Mouse (Mus musculus) embryonic facial prominence, embryonic 15.5 days (tissue): Measurements from ENCODE around the gene Cep19. TPM values are rescaled to one million over a fixed set of nuclear protein-coding genes. Genes with fewer than 3 reads are reported as not detected.
A peak's percentile ranks its signal among the peaks of the same experiment; 100 is the strongest.

Experiments used
- ATAC-seq: fragments of 200-750 bp; cut with Nextera tagmentation; 2 replicates; pipeline ENCODE4 v1.8.0; 2017; ENCODE audit warnings: low read depth, moderate TSS enrichment; ENCODE audit not compliant: insufficient number of reproducible peaks, low FRiP score, low TSS enrichment
- H3K27ac ChIP-seq: fragments of 300-500 bp; sonication (generic); replicated peaks from 2 replicates; pipeline ENCODE4 v1.5.1; 2015; ENCODE audit warnings: mild to moderate bottlenecking, inconsistent platforms
- H3K27me3 ChIP-seq: fragments of 300-500 bp; sonication (generic); 2 replicates; pipeline ENCODE4 v1.6.1; 2015; ENCODE audit warnings: inconsistent platforms
- H3K36me3 ChIP-seq: fragments of 300-500 bp; sonication (generic); 2 replicates; pipeline ENCODE4 v1.6.1; 2015; ENCODE audit warnings: mild to moderate bottlenecking, inconsistent platforms
- H3K4me1 ChIP-seq: fragments of 300-500 bp; sonication (generic); 2 replicates; pipeline ENCODE4 v1.6.1; 2015; ENCODE audit warnings: inconsistent platforms
- H3K4me2 ChIP-seq: fragments of 300-500 bp; sonication (generic); replicated peaks from 2 replicates; pipeline ENCODE4 v1.6.1; 2015; ENCODE audit warnings: mild to moderate bottlenecking, inconsistent platforms
- H3K4me3 ChIP-seq: fragments of 300-500 bp; sonication (generic); replicated peaks from 2 replicates; pipeline ENCODE4 v1.5.1; 2015; ENCODE audit warnings: mild to moderate bottlenecking, inconsistent platforms
- H3K9ac ChIP-seq: fragments of 300-500 bp; sonication (generic); 2 replicates; pipeline ENCODE4 v1.6.1; 2015; ENCODE audit warnings: inconsistent platforms
- H3K9me3 ChIP-seq: fragments of 300-500 bp; sonication (generic); replicated peaks from 2 replicates; pipeline ENCODE4 v1.6.1; 2016; ENCODE audit warnings: inconsistent platforms
- WGBS: fragments of 180-500 bp; shearing (Covaris S2); methylation state at CpG from one replicate; pipeline ENCODE4 v1.1.7; 2015; 5-methylcytosine and 5-hydroxymethylcytosine counted together
- polyA plus RNA-seq: library from polyadenylated mRNA; unstranded; fragments of >200 nt; fragmentation: Nextera tagmentation; extraction: Ambion mirVana; gene quantifications from 2 replicates; pipeline ENCODE4 v1.2.1, GENCODE M21; 2015

Gene Cep19
- polyA plus RNA-seq, 1 experiment from 2014 or later: 29.9 TPM

DNA sequence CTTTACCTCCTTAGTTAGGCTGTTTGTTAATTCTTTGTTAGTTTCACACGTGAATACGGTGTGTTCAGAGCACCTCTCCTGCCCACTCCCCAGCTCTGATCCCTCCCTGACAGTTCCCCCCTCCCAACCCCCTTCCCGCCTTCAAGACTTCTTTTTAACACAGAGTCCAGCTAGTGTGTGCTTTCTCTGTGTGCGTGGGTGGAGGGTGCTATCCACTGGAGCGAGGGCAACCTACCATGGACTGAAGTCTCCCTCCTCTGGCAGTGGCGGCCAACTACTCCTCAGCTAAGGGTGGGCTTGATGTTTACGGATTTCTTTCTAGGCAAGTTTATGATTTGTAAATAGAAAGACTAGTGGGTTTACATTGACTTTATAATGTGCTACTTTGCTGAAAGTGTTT lies 8.6 kb downstream of the Cep19 start:
- no peaks in the 10 kb centered on the region for H3K27me3 ChIP-seq
- H3K9me3 ChIP-seq: no peaks in the 10 kb centered on the region
- ATAC-seq: no peak
- H3K27ac ChIP-seq: no peak overlapping the region
- WGBS: 79% methylated on average over 7 of the region's 7 CpGs
- H3K4me2 ChIP-seq: no peak overlapping the region
- no peaks in the 10 kb centered on the region for H3K4me1 ChIP-seq
- H3K36me3 ChIP-seq: peaks cover 37% of the 10 kb centered on the region
- H3K4me3 ChIP-seq: no peak overlapping the region
- H3K9ac ChIP-seq: no peak overlapping the region

DNA sequence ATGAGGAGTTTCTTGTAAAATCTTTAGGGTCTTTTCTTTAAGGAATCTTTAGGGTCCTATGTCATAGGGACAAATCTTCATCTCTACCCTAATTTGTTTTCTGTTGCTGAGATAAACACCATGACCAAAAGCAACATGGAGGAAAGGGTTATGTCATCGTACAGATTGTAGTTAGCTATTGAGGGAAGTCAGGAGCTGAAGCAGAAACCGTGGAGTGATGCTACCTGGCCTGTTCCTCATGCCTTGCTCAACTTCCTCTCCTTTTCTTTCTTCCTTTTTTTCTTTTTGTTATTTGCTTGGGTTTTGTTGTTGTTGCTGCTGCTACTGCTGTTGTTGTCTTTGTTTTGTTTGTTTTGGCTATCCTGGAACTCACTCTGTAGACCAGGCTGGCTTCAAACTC lies 9.0 kb downstream of the Cep19 start:
- Histone ChIP-seq H3K36me3 (peaks cover 33% of the 10 kb centered on the region), H3K9ac (no peak overlapping the region), H3K4me2 (no peak overlapping the region), H3K27me3 (no peaks in the 10 kb centered on the region), H3K4me1 (no peaks in the 10 kb centered on the region), H3K9me3 (no peaks in the 10 kb centered on the region), H3K27ac (no peak overlapping the region), H3K4me3 (no peak overlapping the region)
- no peak for ATAC-seq
- WGBS: 92% methylated on average over 2 of the region's 2 CpGs

DNA sequence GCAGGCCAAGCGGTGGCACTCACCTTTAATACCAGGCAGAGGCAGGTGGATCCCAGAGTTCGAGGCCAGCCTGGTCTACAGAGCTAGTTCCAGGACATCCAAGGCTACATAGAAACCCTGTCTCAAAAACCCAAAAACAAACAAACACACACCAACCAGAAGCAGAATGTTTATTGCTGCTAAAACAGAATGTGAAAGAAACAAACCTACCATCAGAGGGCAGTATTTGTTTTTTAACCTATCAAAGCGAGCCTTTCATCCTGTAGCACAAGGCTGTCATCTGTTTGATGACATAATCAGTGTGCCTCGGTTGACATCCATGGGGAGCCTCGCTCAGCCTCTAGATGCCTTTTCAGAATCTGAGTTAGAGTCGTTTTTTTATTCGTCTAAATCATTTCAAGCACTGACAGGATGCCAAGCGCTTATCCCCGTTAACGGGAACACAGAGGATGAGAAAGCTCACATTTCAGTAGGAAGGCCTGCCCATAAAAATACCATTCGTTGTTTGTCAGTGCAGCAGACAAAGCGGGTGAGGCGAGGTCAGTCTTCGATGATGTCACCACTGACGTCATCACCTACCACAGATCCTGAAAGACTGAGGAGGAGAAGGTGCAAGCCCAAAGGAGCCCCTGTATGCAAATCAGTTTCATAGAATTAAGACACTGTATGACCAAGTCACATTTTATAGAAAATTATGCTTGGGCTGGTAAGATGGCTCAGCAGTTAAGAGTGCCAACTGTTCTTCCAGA lies 11.5 kb downstream of the Cep19 start:
- 69% methylated on average over 15 of the region's 15 CpGs for WGBS
- Histone ChIP-seq H3K4me1 (0 out of 2 replicates have a peak, but pooled peaks cover 3% of the 10 kb centered on the region), H3K9ac (no peak overlapping the region), H3K9me3 (no peaks in the 10 kb centered on the region), H3K27ac (no peak overlapping the region), H3K4me3 (no peak overlapping the region), H3K27me3 (no peaks in the 10 kb centered on the region), H3K36me3 (peaks cover 15% of the 10 kb centered on the region), H3K4me2 (no peak overlapping the region)
- ATAC-seq: no peak

DNA sequence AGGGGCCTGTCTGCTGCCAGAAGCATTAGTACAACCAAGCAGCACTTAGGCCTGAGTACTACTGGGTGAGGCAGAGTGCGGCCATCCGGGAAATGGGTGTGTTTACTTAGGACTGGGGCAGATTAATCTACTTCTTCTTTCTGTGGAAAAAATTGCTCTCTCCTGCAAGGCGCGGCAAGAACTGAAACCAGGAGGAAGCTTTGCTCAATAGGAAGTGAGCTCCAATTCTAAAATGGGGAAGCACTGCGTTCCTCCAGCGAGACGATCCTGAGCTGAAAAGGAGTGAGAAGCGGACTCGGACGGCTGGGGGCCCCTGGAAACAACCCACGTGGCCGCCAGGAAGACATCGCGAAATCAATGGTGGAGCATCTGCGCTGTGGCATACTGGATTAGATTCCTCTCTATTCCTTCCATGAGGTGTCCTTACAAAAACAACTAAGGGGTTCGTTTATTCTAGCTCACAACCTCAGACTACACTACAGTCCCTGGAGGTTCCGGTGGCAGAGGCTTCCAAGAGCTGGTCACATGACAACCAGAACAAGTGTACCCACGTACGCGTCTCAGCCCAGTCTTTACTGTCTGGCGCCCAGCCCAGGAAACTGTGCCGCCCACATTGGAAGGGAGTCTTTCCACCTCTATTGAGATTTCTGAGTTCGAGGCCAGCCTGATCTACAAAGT lies 14.1 kb downstream of the Cep19 start:
- Histone ChIP-seq H3K27ac (no peak overlapping the region), H3K4me3 (no peak overlapping the region), H3K4me2 (no peak overlapping the region), H3K9ac (no peak overlapping the region), H3K27me3 (no peaks in the 10 kb centered on the region), H3K4me1 (0 out of 2 replicates have a peak, but pooled peaks cover 3% of the 10 kb centered on the region), H3K36me3 (0 out of 2 replicates have a peak, but pooled peaks cover 4% of the 10 kb centered on the region), H3K9me3 (no peaks in the 10 kb centered on the region)
- ATAC-seq: no peak
- WGBS: 66% methylated on average over 23 of the region's 23 CpGs

DNA sequence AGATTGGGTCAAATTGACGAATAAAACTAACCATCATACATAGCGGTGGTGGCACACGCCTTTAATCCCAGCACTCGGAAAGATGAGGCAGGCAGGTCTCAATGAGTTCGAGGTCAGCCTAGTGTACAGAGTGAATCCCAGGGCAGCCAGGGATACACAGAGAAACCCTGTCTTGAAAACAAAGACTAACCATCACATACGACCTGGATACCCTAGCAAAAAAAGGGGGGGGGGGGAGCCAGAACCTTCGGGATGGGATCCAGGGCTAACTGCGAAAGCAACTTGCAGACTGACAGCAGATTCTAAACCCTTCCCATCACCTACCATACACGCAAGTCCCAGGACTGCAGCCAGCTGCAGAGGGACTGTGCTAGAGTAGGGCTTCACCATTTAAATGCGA lies 14.8 kb downstream of the Cep19 start:
- Histone ChIP-seq H3K4me3 (no peak overlapping the region), H3K4me1 (0 out of 2 replicates have a peak, but pooled peaks cover 3% of the 10 kb centered on the region), H3K9ac (no peak overlapping the region), H3K4me2 (no peak overlapping the region), H3K36me3 (0 out of 2 replicates have a peak, but pooled peaks cover 4% of the 10 kb centered on the region), H3K27ac (0 out of 2 replicates have a peak overlapping the region, but pooled peaks have one; percentile 45), H3K9me3 (no peaks in the 10 kb centered on the region), H3K27me3 (no peaks in the 10 kb centered on the region)
- 83% methylated on average over 10 of the region's 10 CpGs for WGBS
- no peak for ATAC-seq

DNA sequence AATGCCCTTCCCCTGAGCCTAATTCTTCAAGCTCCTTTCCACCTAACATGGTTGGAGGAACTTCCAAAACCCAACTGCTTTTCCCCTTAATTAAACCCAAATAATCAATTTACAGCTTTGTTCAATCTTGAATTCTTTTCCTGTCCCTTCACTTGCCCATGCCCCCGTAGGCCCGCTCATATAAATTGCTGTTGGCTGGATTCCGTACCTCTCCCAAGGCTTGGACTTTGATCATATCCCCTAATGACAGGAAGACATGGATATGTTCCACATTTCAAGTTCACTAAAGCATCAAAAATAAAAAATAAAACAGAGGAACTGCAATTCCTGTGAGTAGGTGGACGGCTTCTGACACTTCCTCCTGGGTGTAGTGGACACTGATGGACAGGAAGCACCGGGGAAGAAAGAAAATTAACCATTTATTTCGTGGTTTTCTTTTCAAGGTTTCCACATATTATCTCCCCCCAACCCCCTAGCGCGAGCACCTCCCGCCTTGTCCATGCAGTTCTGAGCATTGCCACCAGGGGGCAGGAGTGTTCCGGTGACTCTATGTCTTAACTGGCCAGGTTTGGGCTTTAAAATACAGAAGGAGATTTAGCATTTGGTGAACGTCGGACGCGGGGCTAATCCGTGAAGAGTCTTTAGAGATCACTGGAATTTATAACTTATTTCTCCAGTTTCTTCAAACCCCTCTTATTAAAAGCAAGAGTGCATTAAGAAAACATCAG lies 15.5 kb downstream of the Cep19 start:
- Histone ChIP-seq H3K9ac (no peak overlapping the region), H3K9me3 (no peaks in the 10 kb centered on the region), H3K4me2 (0 out of 2 replicates have a peak overlapping the region, but pooled peaks have one; percentile 17), H3K27ac (peak overlapping the region; percentile 45; the same call in 1 of the 2 replicates), H3K4me3 (no peak overlapping the region), H3K4me1 (0 out of 2 replicates have a peak, but pooled peaks cover 3% of the 10 kb centered on the region), H3K27me3 (no peaks in the 10 kb centered on the region), H3K36me3 (0 out of 2 replicates have a peak, but pooled peaks cover 4% of the 10 kb centered on the region)
- WGBS: 11% methylated on average over 15 of the region's 15 CpGs
- ATAC-seq: no peak

DNA sequence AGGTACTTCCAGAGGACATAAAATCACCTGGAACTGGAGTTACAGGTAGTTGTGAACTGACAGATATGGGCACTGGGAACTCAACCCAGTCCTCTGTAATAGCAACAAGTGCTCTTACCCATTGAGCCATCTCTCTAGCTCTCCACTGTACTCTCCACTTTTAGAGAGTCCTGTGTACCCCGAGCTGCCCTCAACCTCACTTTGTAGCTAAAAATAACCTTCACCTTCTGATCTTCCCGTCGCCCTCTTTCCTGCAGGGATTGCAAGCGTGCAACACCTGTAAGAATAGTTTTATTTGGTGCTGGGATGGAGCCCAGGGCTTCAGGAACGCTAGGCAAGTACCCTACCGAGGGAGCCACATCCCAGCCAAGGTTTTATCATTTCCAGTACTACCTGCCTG lies 16.2 kb downstream of the Cep19 start:
- Histone ChIP-seq H3K9ac (no peak overlapping the region), H3K27me3 (no peaks in the 10 kb centered on the region), H3K4me1 (0 out of 2 replicates have a peak, but pooled peaks cover 3% of the 10 kb centered on the region), H3K4me2 (no peak overlapping the region), H3K9me3 (no peaks in the 10 kb centered on the region), H3K27ac (no peak overlapping the region), H3K4me3 (no peak overlapping the region), H3K36me3 (no peaks in the 10 kb centered on the region)
- no peak for ATAC-seq
- 50% methylated on average over 6 of the region's 6 CpGs for WGBS

DNA sequence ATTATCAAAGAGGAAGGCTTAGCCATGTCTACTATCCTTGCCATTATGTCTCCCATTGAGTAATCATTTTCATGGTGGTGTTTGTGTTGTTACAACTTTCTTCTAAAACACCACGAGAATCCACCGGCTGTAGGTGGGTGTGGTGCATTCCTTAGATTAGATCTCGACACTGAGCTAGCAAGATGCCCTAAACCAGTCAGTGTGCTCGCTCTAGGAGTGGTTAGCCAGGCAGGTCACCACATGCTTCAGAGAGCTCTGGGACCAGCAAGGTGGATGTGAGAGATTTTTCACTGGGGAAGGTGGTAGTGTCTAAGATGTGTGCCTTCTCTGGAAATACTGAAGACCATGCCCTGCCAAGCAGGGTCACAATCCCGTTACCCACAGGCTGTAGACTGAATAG lies 16.6 kb downstream of the Cep19 start:
- ATAC-seq: no peak; the same call in 1 of the 2 replicates
- 0 out of 2 replicates have a peak, but pooled peaks cover 3% of the 10 kb centered on the region for H3K4me1 ChIP-seq
- 43% methylated on average over 5 of the region's 5 CpGs for WGBS
- H3K9me3 ChIP-seq: no peaks in the 10 kb centered on the region
- H3K27me3 ChIP-seq: no peaks in the 10 kb centered on the region
- no peak overlapping the region for H3K4me3 ChIP-seq
- H3K27ac ChIP-seq: no peak overlapping the region
- no peak overlapping the region for H3K4me2 ChIP-seq
- H3K36me3 ChIP-seq: no peaks in the 10 kb centered on the region
- no peak overlapping the region for H3K9ac ChIP-seq

DNA sequence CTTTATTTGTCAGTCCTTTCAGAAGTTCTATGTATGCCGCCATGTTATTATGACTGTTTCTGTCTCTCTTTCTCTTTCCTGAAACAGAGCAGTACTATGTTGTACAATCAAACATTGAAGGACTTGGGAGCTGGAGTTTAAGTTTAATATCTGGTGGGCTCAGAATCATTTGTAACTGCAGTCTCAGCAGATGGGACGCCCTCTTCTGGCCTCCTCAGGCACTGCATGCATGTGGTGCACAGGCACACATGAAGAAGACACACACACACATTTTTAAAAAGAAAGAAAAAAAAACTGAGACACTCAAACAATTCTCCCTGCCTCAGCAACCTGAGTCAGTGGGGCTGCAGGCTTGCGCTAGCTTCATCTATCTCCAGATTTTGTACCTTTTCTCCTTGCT lies 20.9 kb downstream of the Cep19 start:
- Histone ChIP-seq H3K27ac (no peak overlapping the region), H3K4me1 (0 out of 2 replicates have a peak, but pooled peaks cover 3% of the 10 kb centered on the region), H3K27me3 (no peaks in the 10 kb centered on the region), H3K9me3 (no peaks in the 10 kb centered on the region), H3K9ac (no peak overlapping the region), H3K4me2 (no peak overlapping the region), H3K36me3 (no peaks in the 10 kb centered on the region), H3K4me3 (no peak overlapping the region)
- no peak for ATAC-seq
- WGBS: 73% methylated on average over 3 of the region's 3 CpGs

DNA sequence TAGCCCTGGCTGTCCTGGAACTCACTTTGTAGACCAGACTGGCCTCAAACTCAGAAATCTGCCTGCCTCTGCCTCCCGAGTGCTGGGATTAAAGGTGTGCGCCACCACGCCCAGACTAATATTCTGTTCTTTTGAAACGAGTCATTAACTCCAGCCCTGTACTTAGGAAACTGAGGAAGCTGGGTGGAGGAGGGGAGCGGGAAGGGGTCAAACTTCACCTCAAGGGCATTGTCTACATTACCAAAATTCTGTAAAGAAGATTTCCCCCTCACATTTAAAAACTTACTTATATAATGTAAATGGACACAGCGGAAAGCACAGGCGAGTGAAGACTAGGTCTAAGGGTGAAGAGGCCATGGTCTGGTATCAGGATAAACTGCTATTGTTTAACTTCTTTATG lies 24.4 kb downstream of the Cep19 start:
- no peaks in the 10 kb centered on the region for H3K27me3 ChIP-seq
- no peak for ATAC-seq

More for the DNA sequence above, 24.4 kb downstream of the Cep19 start:
- Histone ChIP-seq H3K36me3 (no peaks in the 10 kb centered on the region), H3K9me3 (no peaks in the 10 kb centered on the region), H3K4me1 (no peaks in the 10 kb centered on the region), H3K4me2 (no peak overlapping the region), H3K9ac (no peak overlapping the region), H3K4me3 (no peak overlapping the region), H3K27ac (no peak overlapping the region)
- WGBS: 82% methylated on average over 7 of the region's 7 CpGs
